Mouse (Mus musculus): ENCODE measurements around the gene Ntf5.

Ntf5 gene

GRCm38 (mm10) chr7:45403532-45404261 lies 9.8 kb upstream of the Ntf5 start:
- DNase-seq (ENCODE audit: low spot score), result peak; percentile 63

- peak; percentile 80 for DNase-seq (ENCODE audit: low spot score)
Measured at GRCm38 (mm10) chr7:45405091-45406075, 8.1 kb upstream of the Ntf5 start, which contains the start of gene Kcna7. TSS of gene Kcna7 (plus strand) at chr7:45405653.

- DNase-seq (ENCODE audit: low spot score), result no peak
Measured at GRCm38 (mm10) chr7:45406157-45407156, 7.0 kb upstream of the Ntf5 start.

GRCm38 (mm10) chr7:45407836-45408235 lies 5.7 kb upstream of the Ntf5 start:
- DNase-seq (ENCODE audit: low spot score), result no peak

- DNase-seq (ENCODE audit: low spot score), result no peak
Measured at GRCm38 (mm10) chr7:45408351-45408750, 5.1 kb upstream of the Ntf5 start.

- no peak for DNase-seq (ENCODE audit: low spot score)
Measured at GRCm38 (mm10) chr7:45408949-45409348, 4.5 kb upstream of the Ntf5 start.

- DNase-seq (ENCODE audit: low spot score), result no peak
Measured at GRCm38 (mm10) chr7:45409497-45410163, 3.9 kb upstream of the Ntf5 start.

GRCm38 (mm10) chr7:45412421-45412820 lies 1.1 kb upstream of the Ntf5 start:
- DNase-seq (ENCODE audit: low spot score), result no peak

- peak; percentile 46 for DNase-seq (ENCODE audit: low spot score)
Measured at GRCm38 (mm10) chr7:45413864-45414739, 607 bp downstream of the Ntf5 start.

- no peak for DNase-seq (ENCODE audit: low spot score)
Measured at GRCm38 (mm10) chr7:45414740-45415224, 1.3 kb downstream of the Ntf5 start.

GRCm38 (mm10) chr7:45415636-45416035 lies 2.1 kb downstream of the Ntf5 start:
- no peak for DNase-seq (ENCODE audit: low spot score)

GRCm38 (mm10) chr7:45417962-45418492 lies 4.5 kb downstream of the Ntf5 start:
- DNase-seq (ENCODE audit: low spot score), result no peak

- peak; percentile 29 for DNase-seq (ENCODE audit: low spot score)
Measured at GRCm38 (mm10) chr7:45419859-45420614, 6.5 kb downstream of the Ntf5 start.

GRCm38 (mm10) chr7:45420615-45420919 lies 7.1 kb downstream of the Ntf5 start, which contains the start of gene Lhb:
TSS of gene Lhb (plus strand) at chr7:45420820.
- no peak for DNase-seq (ENCODE audit: low spot score)

GRCm38 (mm10) chr7:45421194-45421593 lies 7.7 kb downstream of the Ntf5 start:
- no peak for DNase-seq (ENCODE audit: low spot score)

- no peak for DNase-seq (ENCODE audit: low spot score)
Measured at GRCm38 (mm10) chr7:45426556-45426955, 13.1 kb downstream of the Ntf5 start.

- no peak for DNase-seq (ENCODE audit: low spot score)
Measured at GRCm38 (mm10) chr7:45433835-45434202, 20.3 kb downstream of the Ntf5 start.

GRCm38 (mm10) chr7:45434203-45435015 lies 20.9 kb downstream of the Ntf5 start, which contains the start of gene Gys1:
TSS of gene Gys1 (plus strand) at chr7:45434844.
- peak; percentile 100 for DNase-seq (ENCODE audit: low spot score)

All from lung, postnatal 25 days (tissue).